Mouse (Mus musculus) ES-Bruce4 (cell line): ENCODE results near the gene 1700025C18Rik.

Source experiments
- EP300 ChIP-seq: IDR thresholded peaks from 2 replicates; pipeline ENCODE4 v1.6.1; 2011; ENCODE audit warnings: low read depth, low read length; ENCODE audit not compliant: insufficient read depth
- POLR2A ChIP-seq: IDR thresholded peaks from one replicate; pipeline ENCODE4 v1.8.1; 2011; ENCODE audit warnings: low read length; ENCODE audit not compliant: insufficient read depth

GRCm38 (mm10) chr2:165086634-165087033, 3.9 kb downstream of the 1700025C18Rik start:
- TF ChIP-seq POLR2A: no peak
- TF ChIP-seq EP300: no peak
